Mouse (Mus musculus): Measurements from ENCODE around the gene Nek9.

- TF ChIP-seq GATA1 (IDR thresholded peaks at IDR 0.05; ENCODE audit: borderline replicate concordance, low read length), result no peak
- no peak for TF ChIP-seq FLI1 (IDR thresholded peaks at IDR 0.05; ENCODE audit: low read length)
Measured at GRCm38 (mm10) chr12:85298127-85298834, 40.9 kb downstream of the Nek9 start.
